Mouse (Mus musculus): Measurements from ENCODE around the gene D10Wsu102e.

Gene D10Wsu102e

DNA sequence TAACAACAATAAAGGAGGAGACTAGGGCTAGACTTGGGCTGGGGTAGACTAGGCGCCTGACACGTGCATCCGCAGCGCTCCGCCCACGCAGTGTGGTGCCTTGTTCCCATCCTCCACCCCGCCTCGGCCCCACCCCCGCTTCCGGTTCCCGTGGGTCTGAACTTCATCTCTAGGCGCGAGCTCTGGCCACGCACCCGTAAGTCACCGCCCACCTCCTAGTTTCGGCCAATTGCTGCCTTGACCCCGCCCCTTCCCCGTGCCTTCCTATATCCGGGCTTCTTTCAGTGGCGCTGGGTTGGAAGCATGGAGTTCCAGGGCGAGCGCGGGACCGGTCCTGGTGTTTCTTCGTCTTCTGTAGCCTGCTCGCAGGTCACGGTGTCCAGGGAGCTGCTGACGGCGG is at the start of gene D10Wsu102e:
Gene D10Wsu102e, plus strand, starts transcription at position 266 of the 400 bp plus-strand sequence.
- DNase-seq, result peak; percentile 96

DNA sequence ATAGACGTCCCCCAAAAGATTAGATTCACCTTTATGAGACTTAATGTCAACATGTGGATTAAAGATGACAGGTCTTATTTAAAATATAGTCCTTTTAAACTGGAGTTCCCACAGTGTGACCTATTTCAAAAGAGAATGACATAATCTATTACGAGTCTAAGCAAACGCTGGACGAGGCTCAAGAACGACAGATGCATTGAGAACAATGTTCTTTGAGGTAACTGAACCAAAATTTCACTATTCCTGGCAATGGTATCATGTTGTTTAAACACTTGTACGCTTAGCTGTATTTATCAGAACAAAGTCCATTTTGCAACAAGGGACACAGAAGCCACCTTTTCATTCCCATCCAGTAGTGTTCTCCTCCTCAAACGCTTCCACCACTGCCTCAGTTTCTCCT is 49.7 kb upstream of the D10Wsu102e start:
- DNase-seq, result no peak

DNA sequence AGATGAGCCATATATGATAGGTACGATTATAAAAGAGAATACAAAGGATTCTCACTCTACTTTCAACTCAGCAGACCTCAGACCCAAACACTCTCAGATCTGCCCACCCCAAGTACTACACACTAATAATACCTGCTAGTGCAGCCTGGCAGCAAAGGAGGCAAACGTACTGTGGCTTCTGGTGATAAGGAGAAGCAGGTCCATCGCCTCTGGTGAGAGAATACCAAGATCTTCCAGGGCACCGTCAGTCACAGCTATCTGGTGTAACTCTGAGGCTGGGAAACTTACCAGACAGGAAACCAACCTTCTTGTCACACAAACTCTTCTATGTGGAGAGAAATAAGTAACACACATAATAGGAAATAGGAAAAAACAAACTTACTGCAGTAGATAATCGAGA is 47.0 kb upstream of the D10Wsu102e start:
- no peak for DNase-seq

DNA sequence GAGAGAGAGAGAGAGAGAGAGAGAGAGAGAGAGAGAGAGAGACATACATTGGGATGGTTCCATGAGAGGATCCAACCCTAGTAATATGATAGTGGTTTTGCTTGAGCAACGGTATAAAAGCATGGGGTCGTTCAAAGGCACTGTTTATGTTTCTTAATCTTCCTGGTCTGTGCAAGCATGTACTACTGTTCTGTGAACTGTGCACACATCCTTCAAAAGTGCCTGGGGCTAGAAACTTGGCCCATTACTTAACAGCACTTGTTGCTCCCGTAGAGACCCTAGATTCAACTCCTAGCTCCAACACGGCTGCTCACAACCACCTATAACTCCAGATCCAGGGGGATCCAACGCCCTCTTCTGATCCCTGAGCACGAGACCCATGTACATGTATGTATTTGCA is 39.6 kb upstream of the D10Wsu102e start:
- no peak for DNase-seq

DNA sequence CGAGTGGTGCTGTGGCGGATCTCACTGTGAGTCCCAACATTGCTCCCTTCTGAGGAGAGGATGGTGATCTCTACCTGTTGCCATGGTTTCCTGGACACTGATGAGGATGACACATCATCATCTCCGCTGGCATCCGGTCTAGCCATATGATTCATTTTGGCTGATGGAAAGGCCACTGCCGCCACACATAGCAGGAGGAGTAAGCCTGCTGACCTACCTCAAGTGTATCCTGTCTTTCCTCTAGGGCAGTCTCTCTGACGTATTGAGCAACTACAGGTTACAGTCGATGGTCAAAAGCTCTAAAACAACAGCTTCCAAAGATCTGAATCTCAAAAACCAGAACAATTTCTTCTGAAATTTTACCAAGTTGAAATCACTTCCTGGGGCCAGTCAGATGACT is 39.2 kb upstream of the D10Wsu102e start:
- peak; percentile 69 for DNase-seq

DNA sequence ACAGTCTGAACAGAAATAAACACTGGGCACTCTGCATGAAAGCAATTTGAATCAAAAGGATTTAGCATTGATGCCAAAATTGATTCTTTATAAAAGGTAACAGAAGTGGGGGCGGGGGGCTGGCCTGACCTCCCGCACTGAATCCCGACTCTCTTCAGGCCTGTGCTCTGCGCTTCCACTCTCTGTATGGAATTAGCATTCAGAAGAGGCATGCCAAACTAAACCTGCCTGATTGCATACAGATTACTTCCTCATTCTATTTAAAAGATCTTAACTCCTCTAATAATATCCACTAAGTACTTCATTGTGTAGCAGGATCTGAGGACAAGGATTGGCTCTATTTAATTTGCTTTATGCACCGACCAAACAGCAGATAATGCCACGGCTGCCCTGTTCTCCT is 38.5 kb upstream of the D10Wsu102e start:
- DNase-seq, result no peak

DNA sequence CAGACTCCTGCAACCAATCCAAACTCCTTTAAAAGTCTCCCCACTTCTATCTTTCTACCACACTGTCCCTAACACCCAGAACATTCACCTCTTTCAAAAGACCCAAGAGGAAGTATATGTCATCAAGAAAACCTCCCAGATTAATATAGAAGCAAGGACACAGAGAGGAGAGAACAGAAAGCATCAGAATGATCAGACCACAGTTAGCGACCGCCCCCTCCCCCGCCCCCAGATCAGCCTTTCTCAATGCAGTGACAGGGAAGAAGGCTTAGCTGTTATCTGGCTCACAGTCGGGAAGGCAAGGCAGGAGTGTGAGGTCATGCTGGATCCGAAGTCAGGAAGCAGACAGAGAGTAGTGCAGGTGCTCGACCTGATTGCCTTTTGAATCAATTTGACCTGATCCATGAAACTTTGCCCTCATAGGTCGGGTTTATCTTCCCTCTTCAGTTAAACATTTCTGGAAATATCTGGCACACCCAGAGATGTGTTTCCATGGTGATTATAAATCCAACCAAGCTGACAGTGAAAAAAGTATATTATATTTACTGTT is 37.4 kb upstream of the D10Wsu102e start:
- DNase-seq, result no peak

DNA sequence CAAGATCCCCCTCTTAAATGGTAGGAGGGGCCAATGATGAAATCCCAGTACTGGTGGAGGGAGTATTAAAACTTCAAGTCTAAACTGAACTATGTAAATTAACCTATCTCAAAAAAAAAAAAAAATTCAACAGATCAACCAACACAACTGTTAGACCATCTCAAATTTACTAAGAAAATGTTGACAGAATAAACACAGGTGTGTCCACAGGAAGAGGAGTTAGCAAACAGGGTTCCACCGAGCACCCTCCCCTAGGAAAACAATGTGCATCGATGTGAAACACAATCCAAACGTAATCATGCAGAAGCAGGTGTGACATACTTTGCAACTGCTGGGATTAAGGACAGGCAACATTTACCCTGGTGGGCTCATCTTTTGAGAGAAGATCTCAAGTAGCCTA is 35.1 kb upstream of the D10Wsu102e start:
- DNase-seq, result no peak

DNA sequence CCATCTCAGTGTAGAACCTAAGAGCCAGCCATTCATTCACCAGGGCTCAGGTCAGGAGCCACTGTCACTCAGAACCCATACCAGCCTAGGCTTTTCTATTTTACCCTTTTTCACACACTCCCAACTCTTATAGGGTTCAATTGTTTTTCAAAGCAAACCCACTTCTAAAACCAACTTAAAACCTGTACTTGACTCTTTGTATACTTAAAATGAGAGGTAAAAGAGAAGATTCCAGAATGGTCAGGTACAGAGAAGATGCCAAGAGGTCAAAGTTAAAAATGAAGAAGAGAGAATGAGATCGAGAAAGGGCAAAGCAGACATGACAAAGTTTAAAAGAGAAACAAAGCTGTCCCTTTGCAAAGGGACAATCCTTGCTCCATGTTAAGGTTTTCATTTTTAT is 34.1 kb upstream of the D10Wsu102e start:
- no peak for DNase-seq

DNA sequence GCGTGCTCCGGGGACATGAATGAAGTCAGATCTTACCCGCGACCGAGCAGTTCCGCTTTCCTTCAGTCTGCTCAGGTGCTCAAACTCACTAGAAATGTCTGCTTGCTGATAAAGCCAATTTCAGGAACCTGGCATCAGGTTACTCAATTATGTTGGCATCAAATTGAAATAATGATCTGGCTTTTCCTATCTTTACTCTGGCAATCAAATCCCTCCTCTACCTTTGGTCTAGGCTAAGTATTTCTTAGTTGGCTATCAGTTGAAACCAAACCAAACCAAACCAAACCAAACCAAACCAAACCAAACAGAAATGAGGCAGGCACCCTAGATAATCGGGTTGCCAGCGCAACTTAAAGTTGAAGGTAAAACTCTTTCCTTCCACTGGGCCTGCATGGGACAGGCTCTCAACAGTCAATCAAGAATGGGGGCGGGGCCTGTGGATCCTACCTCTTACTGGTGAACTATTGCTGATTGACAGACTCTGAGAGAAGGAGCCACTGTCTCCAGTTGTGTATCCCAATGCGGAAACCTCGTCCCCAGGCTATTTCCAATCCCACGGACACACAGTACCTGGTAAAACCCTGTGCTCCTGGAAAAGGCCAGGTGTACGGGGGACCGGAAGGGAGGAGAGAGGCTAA is 33.3 kb upstream of the D10Wsu102e start:
- no peak for DNase-seq

DNA sequence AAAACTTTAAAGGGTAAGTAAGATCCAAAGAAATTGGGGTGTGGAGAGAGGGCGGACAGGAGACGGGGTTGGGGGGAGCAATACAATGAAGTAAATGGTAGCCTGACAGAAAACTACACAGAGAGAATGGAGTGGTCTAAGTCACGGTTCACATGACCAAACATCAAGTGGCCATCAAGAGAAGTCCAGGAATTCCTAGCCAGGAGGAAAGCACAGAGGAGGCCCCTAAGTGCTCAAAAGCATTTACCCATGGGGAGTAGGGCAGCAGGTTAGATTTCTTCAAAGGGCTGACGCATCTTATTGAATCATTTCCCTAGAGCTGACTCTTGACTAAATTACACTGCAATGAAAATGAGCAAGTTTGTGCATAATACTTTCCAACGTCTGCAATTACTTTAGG is 31.2 kb upstream of the D10Wsu102e start:
- DNase-seq, result no peak

DNA sequence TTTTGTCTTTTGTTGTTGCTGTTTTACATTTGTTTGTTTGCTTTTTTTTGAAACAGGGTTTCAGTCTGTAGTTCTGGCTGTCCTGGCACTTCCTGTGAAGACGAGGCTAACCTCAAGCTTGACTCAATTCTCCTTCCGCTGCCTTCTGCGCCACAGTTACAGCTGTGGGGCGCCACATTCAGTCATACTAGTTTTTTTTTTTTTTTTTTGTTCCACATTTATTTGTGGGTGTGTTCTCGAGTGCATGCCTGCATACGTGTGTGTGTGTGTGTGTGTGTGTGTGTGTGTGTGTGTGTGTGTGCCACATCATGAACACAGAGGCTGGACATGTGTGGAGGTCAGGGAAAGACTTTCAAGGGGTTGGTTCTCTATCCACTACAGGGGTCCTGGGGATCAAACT is 29.7 kb upstream of the D10Wsu102e start:
- no peak for DNase-seq

DNA sequence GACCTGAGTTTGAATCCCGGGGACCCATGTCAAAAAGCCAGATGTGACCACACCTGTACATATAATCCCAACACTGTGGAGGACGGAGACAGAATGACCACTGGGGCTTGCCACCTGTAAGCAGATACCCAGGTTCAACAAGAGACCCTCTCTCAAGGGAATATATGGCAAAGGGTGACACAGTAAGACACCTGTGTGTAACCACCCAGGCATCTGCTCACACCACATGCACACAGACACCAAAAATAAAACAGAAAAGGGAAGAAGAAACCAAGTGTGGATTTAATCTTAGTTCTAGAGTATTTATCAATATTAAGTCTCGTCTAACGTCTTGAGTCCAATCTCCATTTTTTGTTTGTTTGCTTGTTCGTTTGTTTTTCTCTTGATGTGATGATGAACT is 28.2 kb upstream of the D10Wsu102e start:
- no peak for DNase-seq

DNA sequence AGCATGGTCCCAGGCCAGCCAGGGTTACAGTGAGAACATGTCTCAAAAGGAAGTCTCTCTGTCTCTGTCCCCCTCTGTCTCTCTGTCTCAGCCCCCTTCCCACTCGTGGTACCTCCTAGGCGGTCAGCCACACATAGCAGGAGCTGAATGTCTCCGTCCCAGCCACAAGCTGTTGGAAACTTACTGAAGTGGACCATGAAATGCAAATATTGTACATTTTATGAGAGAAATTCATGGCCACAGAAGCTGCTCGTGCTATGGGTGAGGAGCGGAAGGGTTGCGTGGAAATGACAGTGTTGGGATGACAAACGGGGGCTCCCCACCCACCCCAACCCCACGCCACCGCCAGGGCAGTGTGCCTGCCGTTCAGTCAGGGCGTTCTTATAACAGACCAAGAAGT is 27.4 kb upstream of the D10Wsu102e start:
- no peak for DNase-seq

DNA sequence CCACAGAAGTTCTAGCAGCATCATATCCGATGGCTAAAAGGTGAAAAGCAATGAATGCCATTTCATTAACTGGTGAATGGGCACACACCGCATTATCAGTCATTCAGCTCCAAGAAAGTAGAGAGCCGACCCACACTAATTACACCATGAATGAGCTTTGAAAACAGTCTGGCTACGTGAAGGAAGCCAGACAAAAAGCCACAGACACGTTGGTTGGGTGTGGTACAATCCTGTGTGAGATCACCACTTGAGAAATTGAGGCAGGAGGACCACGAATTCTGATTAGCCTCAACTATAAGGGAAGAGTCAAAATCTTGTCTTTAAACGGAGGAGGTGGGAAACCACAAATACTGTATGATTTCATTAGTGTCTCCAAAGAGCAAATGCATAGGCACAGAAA is 23.7 kb upstream of the D10Wsu102e start:
- no peak for DNase-seq

DNA sequence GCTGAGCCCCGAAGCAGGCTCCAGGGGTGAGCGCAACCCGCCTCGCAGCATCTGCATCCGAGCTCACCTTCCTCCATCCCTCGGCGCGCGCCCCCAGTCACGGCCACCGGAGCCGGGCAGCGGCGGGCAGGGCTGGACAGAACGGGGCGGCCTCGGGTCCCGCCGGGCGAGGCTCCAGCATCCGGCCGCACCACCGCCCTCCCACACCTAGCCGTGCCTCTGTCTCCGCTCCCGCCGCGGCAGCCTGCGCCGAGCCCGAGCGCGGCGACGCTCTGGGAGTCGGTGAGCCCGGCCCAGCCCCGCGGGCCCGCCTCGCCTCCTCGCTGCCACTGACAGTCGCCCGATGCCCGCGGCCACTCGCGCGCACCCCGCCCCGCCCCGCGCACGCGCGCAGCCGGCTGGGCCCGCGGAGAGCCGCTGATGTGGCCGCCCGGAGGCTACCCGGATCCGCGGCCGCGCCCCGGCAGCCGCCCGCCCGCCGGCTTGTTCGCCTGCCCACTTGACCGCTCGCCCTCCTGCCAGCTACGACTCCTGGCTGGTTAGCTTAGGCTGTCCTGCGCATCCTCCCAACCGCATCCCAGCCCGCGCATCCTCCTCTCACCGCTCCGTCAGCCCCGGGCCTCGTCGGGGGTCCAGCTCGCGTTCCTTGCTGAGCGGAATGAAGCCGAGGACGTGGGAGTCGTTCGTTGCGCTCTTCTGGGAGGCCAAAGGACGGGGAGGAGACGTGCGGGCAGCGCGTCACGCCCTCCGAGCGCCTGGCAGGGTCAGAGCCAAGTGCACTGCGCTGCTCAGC is 22.7 kb upstream of the D10Wsu102e start, which contains the start of gene Slc41a2:
Gene Slc41a2, minus strand, starts transcription at position 724 of the 793 bp plus-strand sequence.
- DNase-seq, result peak; percentile 84

DNA sequence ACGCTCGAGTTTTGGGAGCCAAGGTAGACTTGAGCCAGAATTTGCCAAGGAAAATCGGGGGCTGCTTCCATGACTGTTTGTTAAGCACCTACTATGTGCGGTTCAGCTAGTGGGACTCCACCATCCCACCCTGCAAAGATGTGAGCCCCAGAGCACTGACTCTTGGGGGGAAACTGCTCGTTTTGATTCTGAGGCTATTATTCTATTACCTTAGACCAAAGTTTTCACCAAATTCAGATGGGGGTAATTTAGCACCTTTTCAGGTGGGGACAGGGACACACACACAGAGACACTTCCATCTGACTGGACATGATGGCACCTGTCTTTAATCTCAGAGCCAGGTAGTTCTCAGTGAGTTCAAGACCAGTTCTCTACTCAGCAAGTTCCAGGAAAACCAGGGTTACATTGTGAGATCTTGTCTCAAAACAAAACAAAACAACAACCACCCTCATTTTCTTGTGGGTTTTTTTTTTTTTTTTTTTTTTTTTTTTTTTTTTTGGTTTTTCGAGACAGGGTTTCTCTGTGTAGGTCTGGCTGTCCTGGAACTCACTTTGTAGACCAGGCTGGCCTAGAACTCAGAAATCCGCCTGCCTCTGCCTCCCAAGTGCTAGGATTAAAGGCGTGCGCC is 21.9 kb upstream of the D10Wsu102e start:
- no peak for DNase-seq

DNA sequence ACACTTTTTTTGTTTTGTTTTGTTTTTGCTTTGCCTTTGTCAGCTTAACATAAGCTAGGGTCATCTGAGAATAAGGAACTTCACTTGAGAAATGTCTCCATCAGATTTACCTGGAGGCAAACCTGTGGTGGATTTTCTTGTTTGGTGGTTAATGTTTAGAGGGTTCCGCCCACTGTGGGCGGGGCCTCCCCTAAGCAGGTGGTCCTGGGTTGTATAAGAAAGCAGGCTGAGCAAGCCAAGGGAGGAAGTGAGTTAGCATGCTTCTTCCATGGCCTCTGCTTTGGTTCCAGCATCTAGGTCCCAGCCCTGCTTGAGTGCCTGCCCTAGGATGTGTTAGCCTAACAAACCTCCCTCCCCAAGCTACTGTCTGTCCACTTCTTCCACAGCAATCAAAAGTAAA is 18.8 kb upstream of the D10Wsu102e start:
- no peak for DNase-seq

DNA sequence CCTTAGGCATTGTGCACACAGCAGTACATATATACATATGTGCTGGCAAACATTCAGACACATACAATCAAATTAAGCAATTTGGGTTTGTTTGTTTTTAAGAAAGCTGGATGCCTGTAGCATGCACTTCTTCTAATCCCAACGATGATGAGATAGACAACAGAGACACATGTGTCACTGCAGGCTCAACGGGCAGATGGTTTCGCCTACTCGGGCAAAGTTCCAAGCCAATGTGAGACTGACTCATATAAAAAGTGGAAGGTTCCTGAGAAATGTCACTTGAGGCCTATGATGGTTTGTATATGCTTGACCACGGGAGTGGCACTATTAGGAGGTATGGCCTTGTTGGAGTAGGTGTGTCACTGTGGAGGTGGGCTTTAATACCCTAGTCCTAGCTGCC is 16.9 kb upstream of the D10Wsu102e start:
- peak; percentile 41 for DNase-seq

DNA sequence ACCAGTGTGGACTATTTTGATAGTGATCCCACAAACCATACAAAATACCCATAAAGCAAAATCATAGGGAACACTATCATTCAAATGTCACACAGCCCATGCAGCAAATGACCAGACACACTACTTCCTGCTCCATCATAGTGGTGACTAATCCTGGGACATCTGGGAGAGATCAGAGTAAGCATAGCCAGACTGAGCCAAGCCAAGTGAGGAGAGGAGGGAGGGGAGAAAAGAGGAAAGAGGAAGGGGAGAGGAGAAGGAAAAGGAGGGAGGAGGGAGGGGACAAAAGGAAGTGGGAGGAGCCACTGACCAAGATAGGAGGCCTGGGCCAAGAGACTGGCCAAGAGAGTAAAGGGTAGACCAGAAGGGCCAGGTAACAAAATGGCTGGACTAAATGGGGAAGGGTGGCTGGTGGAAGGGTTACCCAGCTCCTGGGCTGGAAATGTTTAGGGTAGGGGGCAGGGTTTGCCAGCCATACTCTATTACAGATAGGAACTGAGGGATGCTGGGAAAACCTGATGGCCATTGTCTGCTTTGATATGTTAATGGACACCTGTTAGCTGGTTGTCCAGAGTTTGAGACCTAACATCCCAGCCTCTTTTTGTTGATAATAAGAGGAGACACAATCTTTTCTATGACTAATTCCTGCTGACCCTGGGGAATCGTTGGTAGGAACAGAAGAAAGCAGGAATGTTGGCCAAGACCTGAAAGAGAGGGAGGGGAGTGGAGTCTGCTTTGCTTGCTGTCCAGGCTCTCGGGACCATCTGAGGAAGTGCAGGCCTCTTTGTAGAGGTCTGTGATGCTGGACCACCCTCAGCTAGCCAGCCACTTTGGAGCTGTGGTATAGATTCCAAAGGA is 16.0 kb upstream of the D10Wsu102e start:
- DNase-seq, result no peak

DNA sequence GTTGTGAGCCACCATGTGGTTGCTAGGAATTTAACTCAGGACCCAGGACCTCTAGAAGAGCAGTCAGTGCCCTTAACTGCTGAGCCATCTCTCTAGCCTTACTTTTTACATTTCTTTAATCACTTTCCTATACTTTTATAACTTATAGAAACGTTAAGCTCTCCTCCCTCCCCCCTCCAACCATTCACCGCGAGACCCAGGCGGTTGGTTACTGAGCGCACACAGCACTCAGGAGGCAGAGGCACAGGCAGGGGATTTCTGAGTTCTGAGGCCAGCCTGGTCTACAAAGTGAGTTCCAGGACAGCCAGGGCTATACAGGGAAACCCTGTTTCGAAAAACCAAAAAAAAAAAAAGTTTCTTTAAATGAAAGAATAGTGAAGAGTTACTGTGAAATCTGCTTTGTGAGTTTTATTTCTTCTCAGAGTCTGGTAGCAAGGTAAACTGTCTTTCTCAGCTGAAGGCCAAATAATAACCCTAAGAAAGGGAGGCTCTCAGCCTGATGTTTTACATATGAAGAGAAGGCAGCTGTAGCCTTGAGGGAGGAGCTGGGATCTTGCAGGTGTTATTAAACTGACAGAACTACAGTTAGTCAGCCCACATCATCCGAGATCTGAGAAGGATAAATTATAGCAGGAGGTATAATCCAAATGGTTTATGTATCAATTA is 14.2 kb upstream of the D10Wsu102e start:
- DNase-seq, result no peak

DNA sequence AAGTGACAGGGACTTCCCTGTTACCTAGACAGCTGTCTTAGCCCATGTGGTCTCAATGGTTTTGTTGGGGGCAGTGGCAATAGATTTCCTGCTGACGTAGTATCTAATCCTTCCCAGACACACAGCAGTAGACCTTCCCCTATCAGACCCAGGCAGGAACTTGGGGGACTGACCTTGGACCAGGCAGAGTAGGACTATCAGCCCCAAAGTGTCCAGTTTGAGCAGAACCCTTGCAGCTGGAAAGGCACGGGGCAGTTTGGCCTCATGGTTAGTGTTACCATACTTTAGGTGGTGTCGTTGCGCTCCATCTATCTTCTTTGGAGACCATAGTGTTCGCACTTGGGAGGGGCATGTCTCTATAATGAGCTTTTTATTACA is 13.7 kb upstream of the D10Wsu102e start:
- no peak for DNase-seq
